Comparison of ENCODE assay signal across 10 mouse cellular contexts in genomic region chr6:52217459-52217768, GRCm38 (mm10). TPM values are rescaled to one million over a fixed set of nuclear protein-coding genes. Genes with fewer than 3 reads are reported as not detected.
A peak's percentile ranks its signal among the peaks of the same experiment; 100 is the strongest.
DNase-seq lines count a peak whose midpoint lies in the region; ATAC-seq lines count a peak whose summit lies in the region.
"Had no signal": no experiment of that assay in that cellular context is flagged by ENCODE, and none has a peak within 500 bp of the region (broad histone marks: within the 10 kb centered on the region; RNA-seq: fewer than 3 reads in every experiment).

No protein-coding gene starts in this region.

- no peak overlapping the region for H3K9ac ChIP-seq in midbrain, embryonic 16.5 days (ENCODE audit: low read depth, low read length)
- no peak overlapping the region for H3K9ac ChIP-seq in forebrain, embryonic 12.5 days
- H3K9ac ChIP-seq in liver, embryonic 15.5 days = no peak overlapping the region
- H3K9ac ChIP-seq in neural tube, embryonic 14.5 days (replicated peaks; ENCODE audit: low read depth, low read length) = peak overlapping the region; percentile 98

- 0% methylated on average over 25 of the region's 25 CpGs for WGBS in midbrain, embryonic 10.5 days
- WGBS in midbrain, embryonic 16.5 days = 0% methylated on average over 25 of the region's 25 CpGs
- under 1% methylated on average over 25 of the region's 25 CpGs for WGBS in forebrain, embryonic 12.5 days
- WGBS in liver, embryonic 15.5 days (ENCODE audit: insufficient replicate concordance) = 2% methylated on average over 25 of the region's 25 CpGs
- under 1% methylated on average over 24 of the region's 25 CpGs for WGBS in neural tube, embryonic 14.5 days

- H3K9me3 ChIP-seq in midbrain, embryonic 10.5 days (replicated peaks) = no peaks in the 10 kb centered on the region
- no peaks in the 10 kb centered on the region for H3K9me3 ChIP-seq in midbrain, embryonic 16.5 days (replicated peaks; ENCODE audit: control insufficient read depth, low read length, poor library complexity, severe bottlenecking)
- no peaks in the 10 kb centered on the region for H3K9me3 ChIP-seq in forebrain, embryonic 12.5 days
- H3K9me3 ChIP-seq in liver, embryonic 15.5 days (replicated peaks) = no peaks in the 10 kb centered on the region
- H3K9me3 ChIP-seq in neural tube, embryonic 14.5 days (ENCODE audit: control insufficient read depth, low read length) = no peaks in the 10 kb centered on the region

- H3K4me2 ChIP-seq in midbrain, embryonic 16.5 days (ENCODE audit: low read length) = no peak overlapping the region
- H3K4me2 ChIP-seq in forebrain, embryonic 12.5 days = peak overlapping the region; percentile 45
- H3K4me2 ChIP-seq in liver, embryonic 15.5 days = peak overlapping the region; percentile 49
- peak overlapping the region; percentile 99 for H3K4me2 ChIP-seq in neural tube, embryonic 14.5 days (ENCODE audit: low read depth, low read length)

- no peak for ATAC-seq in midbrain, embryonic 16.5 days
- no peak for ATAC-seq in forebrain, embryonic 12.5 days (ENCODE audit: low FRiP score)
- peak; percentile 20 for ATAC-seq in inflammation-experienced regulatory T-cells, adult 6 months
- ATAC-seq in liver, embryonic 15.5 days (ENCODE audit: insufficient read depth) = no peak
- peak; percentile 79 for ATAC-seq in neural tube, embryonic 14.5 days (ENCODE audit: low read depth)

- peak overlapping the region; percentile 39 for H3K4me3 ChIP-seq in midbrain, embryonic 10.5 days
- H3K4me3 ChIP-seq in midbrain, embryonic 16.5 days (ENCODE audit: low read depth, low read length) = no peak overlapping the region; the same call in 1 of the 2 replicates
- H3K4me3 ChIP-seq in forebrain, embryonic 12.5 days (replicated peaks) = peak overlapping the region; percentile 33
- peak overlapping the region; percentile 22 for H3K4me3 ChIP-seq in liver, embryonic 15.5 days (replicated peaks)
- peak overlapping the region; percentile 88 for H3K4me3 ChIP-seq in neural tube, embryonic 14.5 days (ENCODE audit: low read depth, low read length)

- H3K27me3 ChIP-seq in midbrain, embryonic 10.5 days (ENCODE audit: low read depth, poor library complexity, severe bottlenecking) = peaks cover 100% of the 10 kb centered on the region
- H3K27me3 ChIP-seq in midbrain, embryonic 16.5 days (ENCODE audit: control insufficient read depth, insufficient read depth, low read depth, low read length) = peaks cover 87% of the 10 kb centered on the region
- peaks cover 100% of the 10 kb centered on the region for H3K27me3 ChIP-seq in forebrain, embryonic 12.5 days
- H3K27me3 ChIP-seq in liver, embryonic 15.5 days = peaks cover 100% of the 10 kb centered on the region
- H3K27me3 ChIP-seq in neural tube, embryonic 14.5 days (ENCODE audit: control insufficient read depth, insufficient read depth, low read length) = no peaks in the 10 kb centered on the region

- peaks cover 23% of the 10 kb centered on the region for H3K4me1 ChIP-seq in midbrain, embryonic 10.5 days
- peaks cover 3% of the 10 kb centered on the region; the same call in 1 of the 2 replicates for H3K4me1 ChIP-seq in midbrain, embryonic 16.5 days (ENCODE audit: control insufficient read depth, insufficient read depth, low read length)
- H3K4me1 ChIP-seq in forebrain, embryonic 12.5 days = peaks cover 16% of the 10 kb centered on the region
- peaks cover 24% of the 10 kb centered on the region; the same call in 1 of the 2 replicates for H3K4me1 ChIP-seq in liver, embryonic 15.5 days (replicated peaks)
- peaks cover 36% of the 10 kb centered on the region for H3K4me1 ChIP-seq in neural tube, embryonic 14.5 days (ENCODE audit: control insufficient read depth, insufficient read depth, low read length)

- no peak overlapping the region for H3K27ac ChIP-seq in midbrain, embryonic 10.5 days (replicated peaks)
- no peak overlapping the region for H3K27ac ChIP-seq in midbrain, embryonic 16.5 days (ENCODE audit: low read length)
- H3K27ac ChIP-seq in forebrain, embryonic 12.5 days = no peak overlapping the region
- H3K27ac ChIP-seq in liver, embryonic 15.5 days (replicated peaks) = no peak overlapping the region
- peak overlapping the region; percentile 99 for H3K27ac ChIP-seq in neural tube, embryonic 14.5 days (ENCODE audit: low read depth, low read length)

- no peaks in the 10 kb centered on the region for H3K36me3 ChIP-seq in midbrain, embryonic 10.5 days
- H3K36me3 ChIP-seq in midbrain, embryonic 16.5 days (ENCODE audit: control insufficient read depth, insufficient read depth, low read length) = no peaks in the 10 kb centered on the region
- H3K36me3 ChIP-seq in forebrain, embryonic 12.5 days (replicated peaks) = no peaks in the 10 kb centered on the region
- H3K36me3 ChIP-seq in liver, embryonic 15.5 days (replicated peaks) = no peaks in the 10 kb centered on the region
- H3K36me3 ChIP-seq in neural tube, embryonic 14.5 days (ENCODE audit: control insufficient read depth, insufficient read depth, low read length) = no peaks in the 10 kb centered on the region
- H3K36me3 ChIP-seq: G1E had no signal

- DNase-seq in midbrain, embryonic 10.5 days (ENCODE audit: low spot score) = peak; percentile 77
- no peak for DNase-seq in left cerebral cortex, adult 9 months (ENCODE audit: low spot score in 2 of 2)
- DNase-seq in layer of hippocampus, adult 8-10 months (ENCODE audit: low spot score in 2 of 2) = no peak

RNA-seq across cellular contexts. Expression of gene Hoxa7, which starts 4.2 kb away (rescaled TPM):
- not detected in 2 replicates for polyA plus RNA-seq in midbrain, embryonic 10.5 days (2016; fragmentation: Nextera tagmentation; extraction: Ambion mirVana)
- not detected in 2 replicates for polyA plus RNA-seq in midbrain, embryonic 16.5 days (2015; fragmentation: Nextera tagmentation; extraction: Ambion mirVana)
- not detected in 2 replicates for polyA plus RNA-seq in forebrain, embryonic 12.5 days (2016; fragmentation: Nextera tagmentation; extraction: Ambion mirVana)
- not detected for polyA plus RNA-seq in inflammation-experienced regulatory T-cells, adult 6 months (2017; shearing (Covaris generic))
- 0.23 and 0.37 TPM in 2 replicates for polyA plus RNA-seq in liver, embryonic 15.5 days (2015; fragmentation: Nextera tagmentation; extraction: Ambion mirVana)
- polyA plus RNA-seq in neural tube, embryonic 14.5 days (2014; fragmentation: Nextera tagmentation; extraction: Ambion mirVana) = 90.8 and 110 TPM in 2 replicates
- total RNA-seq in layer of hippocampus, adult 8-10 months (2022) = not detected
- total RNA-seq: neutrophil, adult 5-6 weeks had no signal

RNA-seq across cellular contexts. Expression of gene Gm28308, which starts 4.3 kb away (rescaled TPM):
- polyA plus RNA-seq in midbrain, embryonic 10.5 days (2016; fragmentation: Nextera tagmentation; extraction: Ambion mirVana) = not detected in 2 replicates
- not detected in 2 replicates for polyA plus RNA-seq in midbrain, embryonic 16.5 days (2015; fragmentation: Nextera tagmentation; extraction: Ambion mirVana)
- not detected in 2 replicates for polyA plus RNA-seq in forebrain, embryonic 12.5 days (2016; fragmentation: Nextera tagmentation; extraction: Ambion mirVana)
- polyA plus RNA-seq in inflammation-experienced regulatory T-cells, adult 6 months (2017; shearing (Covaris generic)) = not detected
- not detected in 2 replicates for polyA plus RNA-seq in liver, embryonic 15.5 days (2015; fragmentation: Nextera tagmentation; extraction: Ambion mirVana)
- 4.2 TPM in 1 of 2 replicates, not detected in the other for polyA plus RNA-seq in neural tube, embryonic 14.5 days (2014; fragmentation: Nextera tagmentation; extraction: Ambion mirVana)
- total RNA-seq in layer of hippocampus, adult 8-10 months (2022) = not detected
- total RNA-seq: G1E; neutrophil, adult 5-6 weeks had no signal
- polyA plus RNA-seq: G1E had no signal

RNA-seq across cellular contexts. Expression of gene Hoxa3, which starts 4.3 kb away (rescaled TPM):
- polyA plus RNA-seq in midbrain, embryonic 10.5 days (2016; fragmentation: Nextera tagmentation; extraction: Ambion mirVana) = not detected in 2 replicates
- not detected in 2 replicates for polyA plus RNA-seq in midbrain, embryonic 16.5 days (2015; fragmentation: Nextera tagmentation; extraction: Ambion mirVana)
- polyA plus RNA-seq in forebrain, embryonic 12.5 days (2016; fragmentation: Nextera tagmentation; extraction: Ambion mirVana) = 0.32 TPM in 1 of 2 replicates, not detected in the other
- not detected for polyA plus RNA-seq in inflammation-experienced regulatory T-cells, adult 6 months (2017; shearing (Covaris generic))
- 0.18 and 0.20 TPM in 2 replicates for polyA plus RNA-seq in liver, embryonic 15.5 days (2015; fragmentation: Nextera tagmentation; extraction: Ambion mirVana)
- polyA plus RNA-seq in neural tube, embryonic 14.5 days (2014; fragmentation: Nextera tagmentation; extraction: Ambion mirVana) = 10.8 and 13.4 TPM in 2 replicates
- total RNA-seq in layer of hippocampus, adult 8-10 months (2022) = not detected
- total RNA-seq: neutrophil, adult 5-6 weeks had no signal
- polyA plus RNA-seq: G1E had no signal

RNA-seq across cellular contexts. Expression of gene Hoxa6, which starts 8.9 kb away (rescaled TPM):
- polyA plus RNA-seq in midbrain, embryonic 10.5 days (2016; fragmentation: Nextera tagmentation; extraction: Ambion mirVana) = not detected in 2 replicates
- polyA plus RNA-seq in midbrain, embryonic 16.5 days (2015; fragmentation: Nextera tagmentation; extraction: Ambion mirVana) = not detected in 2 replicates
- polyA plus RNA-seq in forebrain, embryonic 12.5 days (2016; fragmentation: Nextera tagmentation; extraction: Ambion mirVana) = not detected in 2 replicates
- polyA plus RNA-seq in inflammation-experienced regulatory T-cells, adult 6 months (2017; shearing (Covaris generic)) = not detected
- polyA plus RNA-seq in liver, embryonic 15.5 days (2015; fragmentation: Nextera tagmentation; extraction: Ambion mirVana) = not detected in 2 replicates
- 10.1 and 15.7 TPM in 2 replicates for polyA plus RNA-seq in neural tube, embryonic 14.5 days (2014; fragmentation: Nextera tagmentation; extraction: Ambion mirVana)
- total RNA-seq in layer of hippocampus, adult 8-10 months (2022) = not detected
- total RNA-seq: neutrophil, adult 5-6 weeks had no signal
- polyA plus RNA-seq: G1E had no signal

RNA-seq across cellular contexts. Expression of gene Hoxa5, which starts 13.0 kb away (rescaled TPM):
- polyA plus RNA-seq in midbrain, embryonic 10.5 days (2016; fragmentation: Nextera tagmentation; extraction: Ambion mirVana) = not detected in 2 replicates
- polyA plus RNA-seq in midbrain, embryonic 16.5 days (2015; fragmentation: Nextera tagmentation; extraction: Ambion mirVana) = 0.21 TPM in 1 of 2 replicates, not detected in the other
- polyA plus RNA-seq in forebrain, embryonic 12.5 days (2016; fragmentation: Nextera tagmentation; extraction: Ambion mirVana) = not detected in 2 replicates
- not detected for polyA plus RNA-seq in inflammation-experienced regulatory T-cells, adult 6 months (2017; shearing (Covaris generic))
- 0.41 and 0.74 TPM in 2 replicates for polyA plus RNA-seq in liver, embryonic 15.5 days (2015; fragmentation: Nextera tagmentation; extraction: Ambion mirVana)
- polyA plus RNA-seq in neural tube, embryonic 14.5 days (2014; fragmentation: Nextera tagmentation; extraction: Ambion mirVana) = 20.9 and 30.6 TPM in 2 replicates
- not detected for total RNA-seq in layer of hippocampus, adult 8-10 months (2022)
- total RNA-seq: neutrophil, adult 5-6 weeks had no signal
- polyA plus RNA-seq: G1E had no signal

Comparison
In these comparisons a context has a peak if more than half of its experiments do, and no peak if none do; other contexts are left out.
1. ATAC-seq: peak in inflammation-experienced regulatory T-cells, adult 6 months (single experiment) and neural tube, embryonic 14.5 days (single experiment); none in midbrain, embryonic 16.5 days (single experiment), forebrain, embryonic 12.5 days (single experiment) and liver, embryonic 15.5 days (single experiment).
2. RNA of gene Hoxa7, which starts 4.2 kb away (polyA plus RNA-seq): 90.8 to 110 TPM in neural tube, embryonic 14.5 days; 0.23 to 0.37 TPM in liver, embryonic 15.5 days, not detected in inflammation-experienced regulatory T-cells, adult 6 months, not detected in midbrain, embryonic 10.5 days, not detected in midbrain, embryonic 16.5 days and not detected in forebrain, embryonic 12.5 days; every median in the first group is over 10 times any median in the second.